Comparison of ENCODE assay signal across 26 mouse cellular contexts in the genomic region with DNA sequence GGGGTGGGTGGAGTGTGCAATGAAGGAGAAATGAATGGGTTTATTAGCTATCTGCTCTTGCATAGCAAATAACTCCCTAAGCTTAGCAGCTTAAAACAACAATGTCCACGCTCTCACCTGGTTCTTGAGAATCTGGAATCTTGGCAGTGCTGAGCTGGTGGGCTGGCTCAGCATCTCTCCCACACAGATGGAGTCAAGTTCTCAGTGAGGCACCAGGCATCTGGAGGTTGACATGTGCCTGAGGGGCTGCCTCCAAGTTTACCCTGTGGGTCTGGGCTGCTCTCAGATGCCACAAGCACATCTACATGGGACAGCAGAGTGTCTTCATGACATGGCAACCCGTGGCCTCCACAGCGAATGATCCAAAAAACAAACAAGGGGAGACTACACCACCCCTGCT.
DNase-seq lines count a peak whose midpoint lies in the region; ATAC-seq lines count a peak whose summit lies in the region.
"Had no signal": no experiment of that assay in that cellular context is flagged by ENCODE, and none has a peak within 500 bp of the region (broad histone marks: within the 10 kb centered on the region; RNA-seq: fewer than 3 reads in every experiment).

No protein-coding gene starts in this region.

- no peaks in the 10 kb centered on the region for H3K36me3 ChIP-seq in kidney, embryonic 14.5 days (ENCODE audit: control insufficient read depth, insufficient read depth, low read length)
- H3K36me3 ChIP-seq: embryonic facial prominence, embryonic 15.5 days; heart, embryonic 10.5 days; limb, embryonic 15.5 days; midbrain, embryonic 10.5 days; neural tube, embryonic 13.5 days had no signal

- H3K4me3 ChIP-seq in kidney, embryonic 14.5 days (ENCODE audit: low read length), result no peak overlapping the region
- H3K4me3 ChIP-seq: embryonic facial prominence, embryonic 15.5 days; heart, embryonic 10.5 days; limb, embryonic 15.5 days; midbrain, embryonic 10.5 days; myocyte; neural tube, embryonic 13.5 days had no signal

- peak; percentile 33; the same call in 1 of the 2 replicates for ATAC-seq in kidney, embryonic 14.5 days (ENCODE audit: low FRiP score, low TSS enrichment)
- ATAC-seq: activated CD4-positive, CD25-positive, alpha-beta regulatory T cell, adult 4 months; forebrain, embryonic 14.5 days; inflammation-experienced regulatory T-cells, adult 6 months; midbrain, embryonic 16.5 days had no signal

- H3K27ac ChIP-seq in kidney, embryonic 14.5 days (ENCODE audit: low read depth, low read length), result no peak overlapping the region
- H3K27ac ChIP-seq: embryonic facial prominence, embryonic 15.5 days; heart, embryonic 10.5 days; hindbrain, embryonic 14.5 days; limb, embryonic 15.5 days; midbrain, embryonic 10.5 days; neural tube, embryonic 13.5 days had no signal

- intact Hi-C loops in left cerebral cortex, postnatal 4 days (cut with DNase I), result no loop called here
- intact Hi-C loops in left cerebral cortex, postnatal 14 days (cut with DNase I), result no loop called here

- H3K4me1 ChIP-seq in kidney, embryonic 14.5 days (ENCODE audit: control insufficient read depth, insufficient read depth, low read length), result no peaks in the 10 kb centered on the region

- no peak overlapping the region for H3K9ac ChIP-seq in kidney, embryonic 14.5 days (ENCODE audit: low read depth, low read length)
- H3K9ac ChIP-seq: embryonic facial prominence, embryonic 15.5 days; hindbrain, embryonic 14.5 days; limb, embryonic 15.5 days; neural tube, embryonic 13.5 days had no signal

- WGBS in kidney, embryonic 14.5 days, result 62% methylated on average over 3 of the region's 3 CpGs

- H3K27me3 ChIP-seq in kidney, embryonic 14.5 days (ENCODE audit: control insufficient read depth, insufficient read depth, low read length), result no peaks in the 10 kb centered on the region
- H3K27me3 ChIP-seq: embryonic facial prominence, embryonic 15.5 days; limb, embryonic 15.5 days; neural tube, embryonic 13.5 days had no signal

- DNase-seq in cerebellum, adult 18-20 months, result peak; percentile 30 to 35
- no peak for DNase-seq in cerebellum, adult 11-12 months
- DNase-seq in kidney, postnatal 4 days, result no peak
- peak; percentile 19 for DNase-seq in left cerebral cortex, postnatal 4 days
- DNase-seq in left cerebral cortex, postnatal 14 days (ENCODE audit: low spot score in 2 of 2), result no peak
- DNase-seq in right cerebral cortex, adult 18-20 months, result peak; percentile 34
- no peak for DNase-seq in right cerebral cortex, postnatal 4 days
- DNase-seq: adrenal gland, adult 8-10 months; embryo, embryonic 11 days; gastrocnemius, postnatal 10 days; heart, postnatal 4 days; kidney, adult 2 months; retina, postnatal 1 day; spleen, adult 18-20 months had no signal

- no peak overlapping the region for H3K4me2 ChIP-seq in kidney, embryonic 14.5 days (replicated peaks; ENCODE audit: low read depth, low read length)
- H3K4me2 ChIP-seq: embryonic facial prominence, embryonic 15.5 days; hindbrain, embryonic 14.5 days; limb, embryonic 15.5 days; neural tube, embryonic 13.5 days had no signal

- no peaks in the 10 kb centered on the region for H3K9me3 ChIP-seq in kidney, embryonic 14.5 days (ENCODE audit: control insufficient read depth, low read length)
- H3K9me3 ChIP-seq: embryonic facial prominence, embryonic 15.5 days; heart, embryonic 10.5 days; limb, embryonic 15.5 days; midbrain, embryonic 10.5 days; neural tube, embryonic 13.5 days had no signal

Comparison
In these comparisons a context has a peak if more than half of its experiments do, and no peak if none do; other contexts are left out.
1. DNase-seq: peak in cerebellum, adult 18-20 months (2 of 2), left cerebral cortex, postnatal 4 days (single experiment) and right cerebral cortex, adult 18-20 months (single experiment); none in cerebellum, adult 11-12 months (single experiment), kidney, postnatal 4 days (0 of 2), left cerebral cortex, postnatal 14 days (0 of 2) and right cerebral cortex, postnatal 4 days (single experiment).